Mouse (Mus musculus) bone marrow macrophage, adult 2 months (primary cell): Measurements from ENCODE around the gene Fbxl13. TPM values are rescaled to one million over a fixed set of nuclear protein-coding genes. Genes with fewer than 3 reads are reported as not detected.

ENCODE experiments used
- H3K27ac ChIP-seq: 2 replicates; pipeline ENCODE4 v1.5.1; 2012; ENCODE audit warnings: low read depth, low read length; ENCODE audit not compliant: insufficient read depth
- H3K4me1 ChIP-seq: 2 replicates; pipeline ENCODE4 v1.6.1; 2012; ENCODE audit warnings: low read length; ENCODE audit not compliant: control insufficient read depth, insufficient read depth
- H3K4me3 ChIP-seq: 2 replicates; pipeline ENCODE4 v1.5.1; 2012; ENCODE audit warnings: mild to moderate bottlenecking, low read length, moderate library complexity; ENCODE audit not compliant: insufficient read depth
- CTCF ChIP-seq: IDR thresholded peaks from 2 replicates; pipeline ENCODE4 v1.5.1; 2012; ENCODE audit warnings: low read depth, mild to moderate bottlenecking, low read length, moderate library complexity
- POLR2A ChIP-seq: IDR thresholded peaks from 2 replicates; pipeline ENCODE4 v1.6.1; 2012; ENCODE audit warnings: mild to moderate bottlenecking, low read depth, low read length, borderline replicate concordance
- polyA plus RNA-seq: library from polyadenylated mRNA; stranded (reverse); fragments of >200 nt; gene quantifications from 2 replicates; pipeline ENCODE4 v1.2.4, GENCODE M21; 2012; ENCODE audit not compliant: missing spikeins, insufficient read depth, insufficient read length

Fbxl13 gene
- polyA plus RNA-seq, 1 experiment, result not detected

- H3K4me1 ChIP-seq, result no peaks in the 10 kb centered on the region
- H3K4me3 ChIP-seq, result no peak overlapping the region
- no peak overlapping the region for H3K27ac ChIP-seq
- TF ChIP-seq CTCF, result no peak
These were observed 177.3 kb downstream of the Fbxl13 start for GRCm38 (mm10) chr5:21468100-21468499.

GRCm38 (mm10) chr5:21467387-21467786 is 178.0 kb downstream of the Fbxl13 start:
- TF ChIP-seq CTCF, result no peak
- TF ChIP-seq POLR2A, result no peak
- Histone ChIP-seq H3K4me1 (no peaks in the 10 kb centered on the region), H3K27ac (no peak overlapping the region), H3K4me3 (no peak overlapping the region)

GRCm38 (mm10) chr5:21440833-21441530 is 204.5 kb downstream of the Fbxl13 start:
- TF ChIP-seq CTCF (no peak), POLR2A (no peak)
- peaks cover 8% of the 10 kb centered on the region for H3K4me1 ChIP-seq
- no peak overlapping the region for H3K4me3 ChIP-seq
- H3K27ac ChIP-seq, result no peak overlapping the region

GRCm38 (mm10) chr5:21439446-21440110 is 205.9 kb downstream of the Fbxl13 start:
- TF ChIP-seq CTCF (no peak), POLR2A (no peak)

GRCm38 (mm10) chr5:21438428-21438827 is 207.0 kb downstream of the Fbxl13 start:
- Histone ChIP-seq H3K4me3 (no peak overlapping the region), H3K27ac (no peak overlapping the region), H3K4me1 (peaks cover 8% of the 10 kb centered on the region)
- no peak for TF ChIP-seq CTCF
- no peak for TF ChIP-seq POLR2A

More at GRCm38 (mm10) chr5:21439446-21440110, 205.9 kb downstream of the Fbxl13 start:
- no peak overlapping the region for H3K27ac ChIP-seq
- H3K4me3 ChIP-seq, result no peak overlapping the region
- H3K4me1 ChIP-seq, result peaks cover 8% of the 10 kb centered on the region

- Histone ChIP-seq H3K4me1 (peaks cover 7% of the 10 kb centered on the region), H3K27ac (no peak overlapping the region), H3K4me3 (no peak overlapping the region)
- no peak for TF ChIP-seq POLR2A
- TF ChIP-seq CTCF, result no peak
These were observed 208.9 kb downstream of the Fbxl13 start for GRCm38 (mm10) chr5:21436471-21436975.

- H3K4me1 ChIP-seq, result no peaks in the 10 kb centered on the region
- H3K27ac ChIP-seq, result no peak overlapping the region
- H3K4me3 ChIP-seq, result no peak overlapping the region
- no peak for TF ChIP-seq POLR2A
- TF ChIP-seq CTCF, result no peak
These were observed 211.1 kb downstream of the Fbxl13 start for GRCm38 (mm10) chr5:21434148-21434929.

Other genes with a start within 250 kb of the Fbxl13 start
- gene Ccdc146, start 221.0 kb downstream of the Fbxl13 start, polyA plus RNA-seq, result not detected in 2 replicates
- gene Fam185a, start 220.7 kb downstream of the Fbxl13 start, polyA plus RNA-seq, result 1.6 and 2.3 TPM in 2 replicates
- not detected in 2 replicates for gene Lrrc17, start 102.1 kb downstream of the Fbxl13 start, polyA plus RNA-seq
- 31.0 and 33.2 TPM in 2 replicates for gene Armc10, start 179 bp upstream of the Fbxl13 start, polyA plus RNA-seq
- gene Napepld, start 55.8 kb upstream of the Fbxl13 start, polyA plus RNA-seq, result 1.8 and 2.1 TPM in 2 replicates
- 63.2 and 66.2 TPM in 2 replicates for gene Pmpcb, start 91.5 kb upstream of the Fbxl13 start, polyA plus RNA-seq
- 34.0 and 34.2 TPM in 2 replicates for gene Dnajc2, start 139.6 kb upstream of the Fbxl13 start, polyA plus RNA-seq
- 72.8 and 76.1 TPM in 2 replicates for gene Psmc2, start 139.6 kb upstream of the Fbxl13 start, polyA plus RNA-seq
- not detected in 2 replicates for gene Slc26a5, start 220.0 kb upstream of the Fbxl13 start, polyA plus RNA-seq